In genomic region chr17:29031085-29031711, GRCm38 (mm10) we compare ENCODE assay signal across 8 mouse cellular contexts. TPM values are rescaled to one million over a fixed set of nuclear protein-coding genes. Genes with fewer than 3 reads are reported as not detected.
DNase-seq lines count a peak whose midpoint lies in the region; ATAC-seq and TF ChIP-seq lines count a peak whose summit lies in the region.
"Not testable (repeated sequence)": the region's sequence is repeated elsewhere in the genome, so short reads cannot be mapped to it uniquely, and the experiment has no call there.

No protein-coding gene starts in this region.

- H3K4me2 ChIP-seq in hindbrain, embryonic 15.5 days, result peak overlapping the region; percentile 84
- peak overlapping the region; percentile 67 for H3K4me2 ChIP-seq in kidney, postnatal 0 days (ENCODE audit: low read length)
- peak overlapping the region; percentile 95 for H3K4me2 ChIP-seq in liver, embryonic 14.5 days (ENCODE audit: low read depth)
- H3K4me2 ChIP-seq in midbrain, embryonic 12.5 days (replicated peaks), result peak overlapping the region; percentile 63

- WGBS in heart, embryonic 10.5 days, result 66% methylated on average over 7 of the region's 7 CpGs
- WGBS in hindbrain, embryonic 15.5 days, result 54% methylated on average over 7 of the region's 7 CpGs
- WGBS in kidney, postnatal 0 days, result 33% methylated on average over 7 of the region's 7 CpGs
- WGBS in liver, embryonic 14.5 days (ENCODE audit: insufficient replicate concordance), result 49% methylated on average over 7 of the region's 7 CpGs
- 60% methylated on average over 7 of the region's 7 CpGs for WGBS in midbrain, embryonic 12.5 days
- WGBS in spleen, adult 2 months, result 58% methylated on average over 7 of the region's 7 CpGs

- H3K4me1 ChIP-seq in ES-E14 (ENCODE audit: control insufficient read depth in 2 of 2, insufficient read depth in 2 of 2, low read length in 2 of 2, poor library complexity in 1 of 2); embryonic fibroblast, embryonic 13.5 days (ENCODE audit: control insufficient read depth, insufficient read depth, low read length); heart, embryonic 10.5 days; kidney, postnatal 0 days (replicated peaks; ENCODE audit: insufficient read depth, low read length); spleen, adult 2 months (ENCODE audit: control insufficient read depth, insufficient read depth, insufficient read length): not testable (repeated sequence)
- peaks cover 26% of the 10 kb centered on the region for H3K4me1 ChIP-seq in hindbrain, embryonic 15.5 days (replicated peaks)
- peaks cover 7 to 13% of the 10 kb centered on the region in 2 experiments; a peak in 3 of 4 replicates for H3K4me1 ChIP-seq in liver, embryonic 14.5 days (replicated peaks; ENCODE audit: control insufficient read depth in 2 of 2, insufficient read depth in 2 of 2, low read length in 1 of 2)
- peaks cover 21% of the 10 kb centered on the region for H3K4me1 ChIP-seq in midbrain, embryonic 12.5 days

- H3K9ac ChIP-seq in ES-E14 (ENCODE audit: insufficient read depth, low read depth, low read length, poor library complexity, severe bottlenecking), result peak overlapping the region; percentile 96; the same call in 1 of the 2 replicates
- peak overlapping the region; percentile 89 for H3K9ac ChIP-seq in hindbrain, embryonic 15.5 days
- H3K9ac ChIP-seq in kidney, postnatal 0 days (ENCODE audit: low read depth, low read length), result peak overlapping the region; percentile 96
- peak overlapping the region; percentile 99 for H3K9ac ChIP-seq in liver, embryonic 14.5 days (replicated peaks)
- H3K9ac ChIP-seq in midbrain, embryonic 12.5 days (replicated peaks), result peak overlapping the region; percentile 89

- in situ Hi-C loops in ES-E14 (cut with MboI; ENCODE audit: low sequenced_read_pairs in 2 of 2, unreplicated experiment in 2 of 2), result not testable (repeated sequence)

- ATAC-seq in hindbrain, embryonic 15.5 days (ENCODE audit: low FRiP score, low read depth); kidney, postnatal 0 days (replicated peaks; ENCODE audit: low FRiP score, low read depth); liver, embryonic 14.5 days (ENCODE audit: insufficient read depth); midbrain, embryonic 12.5 days (ENCODE audit: low FRiP score, low read depth): not testable (repeated sequence)

- H3K36me3 ChIP-seq in ES-E14 (ENCODE audit: control insufficient read depth, insufficient read depth, low read length, poor library complexity, severe bottlenecking); heart, embryonic 10.5 days; hindbrain, embryonic 15.5 days; kidney, postnatal 0 days (ENCODE audit: insufficient read depth, low read length); midbrain, embryonic 12.5 days; spleen, adult 2 months (ENCODE audit: control insufficient read depth, insufficient read depth, low read length): not testable (repeated sequence)
- peaks cover 21% of the 10 kb centered on the region for H3K36me3 ChIP-seq in liver, embryonic 14.5 days (replicated peaks; ENCODE audit: control insufficient read depth, insufficient read depth, low read depth)

- H3K9me3 ChIP-seq in ES-E14 (ENCODE audit: control insufficient read depth, insufficient read depth, low read depth, low read length); heart, embryonic 10.5 days; hindbrain, embryonic 15.5 days; kidney, postnatal 0 days (replicated peaks; ENCODE audit: low read length); liver, embryonic 14.5 days (ENCODE audit: control insufficient read depth, low read length); midbrain, embryonic 12.5 days: not testable (repeated sequence)

- not testable (repeated sequence) for TF ChIP-seq EP300 in liver, embryonic 14.5 days (IDR thresholded peaks at IDR 0.05; ENCODE audit: low read depth)

- not testable (repeated sequence) for TF ChIP-seq CTCF in embryonic fibroblast, embryonic 13.5 days (IDR thresholded peaks at IDR 0.05; ENCODE audit: borderline replicate concordance, insufficient read depth, low read length); kidney, postnatal 0 days (IDR thresholded peaks at IDR 0.05; ENCODE audit: low read depth); liver, embryonic 14.5 days (IDR thresholded peaks at IDR 0.05; ENCODE audit: low read depth); spleen, adult 2 months (IDR thresholded peaks at IDR 0.05; ENCODE audit: extremely low read depth, insufficient read depth, insufficient read length, insufficient replicate concordance)

- not testable (repeated sequence) for H3K27me3 ChIP-seq in heart, embryonic 10.5 days (ENCODE audit: insufficient read depth, poor library complexity, severe bottlenecking); hindbrain, embryonic 15.5 days; kidney, postnatal 0 days (ENCODE audit: insufficient read depth, low read length); liver, embryonic 14.5 days (ENCODE audit: control insufficient read depth, insufficient read depth, low read length); midbrain, embryonic 12.5 days; spleen, adult 2 months (ENCODE audit: control insufficient read depth, insufficient read depth, low read length)

- peak overlapping the region; percentile 98; the same call in 1 of the 2 replicates for H3K27ac ChIP-seq in ES-E14 (ENCODE audit: insufficient read depth, low read depth, low read length, poor library complexity, severe bottlenecking)
- peak overlapping the region; percentile 74; the same call in 1 of the 2 replicates for H3K27ac ChIP-seq in embryonic fibroblast, embryonic 13.5 days (ENCODE audit: insufficient read depth, low read length)
- H3K27ac ChIP-seq in heart, embryonic 10.5 days, result peak overlapping the region; percentile 99
- peak overlapping the region; percentile 98 for H3K27ac ChIP-seq in hindbrain, embryonic 15.5 days (replicated peaks)
- peak overlapping the region; percentile 99 for H3K27ac ChIP-seq in kidney, postnatal 0 days
- H3K27ac ChIP-seq in liver, embryonic 14.5 days, result peak overlapping the region; percentile 95
- peak overlapping the region; percentile 98 for H3K27ac ChIP-seq in midbrain, embryonic 12.5 days (replicated peaks)
- peak overlapping the region; percentile 96 for H3K27ac ChIP-seq in spleen, adult 2 months (ENCODE audit: insufficient read depth, low read length)

- not testable (repeated sequence) for TF ChIP-seq POLR2A in embryonic fibroblast, embryonic 13.5 days (IDR thresholded peaks at IDR 0.05; ENCODE audit: low read depth, low read length); spleen, adult 2 months (IDR thresholded peaks at IDR 0.05; ENCODE audit: low read depth, low read length)

- peak overlapping the region; percentile 84 to 90; a peak in 3 of 4 replicates for H3K4me3 ChIP-seq in ES-E14 (ENCODE audit: insufficient read depth in 1 of 2, low read depth in 1 of 2, low read length in 2 of 2, poor library complexity in 1 of 2, severe bottlenecking in 1 of 2)
- H3K4me3 ChIP-seq in embryonic fibroblast, embryonic 13.5 days (ENCODE audit: insufficient read depth, low read length), result peak overlapping the region; percentile 67; the same call in 1 of the 2 replicates
- H3K4me3 ChIP-seq in heart, embryonic 10.5 days, result peak overlapping the region; percentile 87
- peak overlapping the region; percentile 67 for H3K4me3 ChIP-seq in hindbrain, embryonic 15.5 days
- peak overlapping the region; percentile 88 for H3K4me3 ChIP-seq in kidney, postnatal 0 days (replicated peaks; ENCODE audit: low read depth, low read length)
- peak overlapping the region; percentile 86 to 98 for H3K4me3 ChIP-seq in liver, embryonic 14.5 days (ENCODE audit: insufficient read depth in 1 of 2, low read depth in 2 of 2, low read length in 2 of 2)
- peak overlapping the region; percentile 77 for H3K4me3 ChIP-seq in midbrain, embryonic 12.5 days
- H3K4me3 ChIP-seq in spleen, adult 2 months (ENCODE audit: extremely low read depth, insufficient read depth, insufficient read length), result peak overlapping the region; percentile 80; the same call in 1 of the 2 replicates

- not testable (repeated sequence) for DNase-seq in ES-E14 (ENCODE audit: low read depth, low spot score); heart, embryonic 10.5 days (ENCODE audit: low spot score); kidney, postnatal 0 days (ENCODE audit: low spot score); liver, embryonic 14.5 days (ENCODE audit: low read depth in 3 of 3, low spot score in 3 of 3); spleen, adult 2 months (ENCODE audit: low read depth in 1 of 2, low spot score in 2 of 2)

RNA-seq across cellular contexts. Expression of gene Srsf3, which starts 1.2 kb away (rescaled TPM):
- total RNA-seq in ES-E14 (2012; rRNA removed), result 317 and 391 TPM in 2 replicates
- 253 and 262 TPM in 2 replicates for polyA plus RNA-seq in embryonic fibroblast, embryonic 13.5 days (2011; ENCODE audit: insufficient read length, low read depth, missing spikeins)
- 433 and 498 TPM in 2 replicates for polyA plus RNA-seq in heart, embryonic 10.5 days (2016; fragmentation: Nextera tagmentation; extraction: Ambion mirVana)
- polyA plus RNA-seq in hindbrain, embryonic 15.5 days (2015; fragmentation: Nextera tagmentation; extraction: Ambion mirVana), result 411 and 428 TPM in 2 replicates
- polyA plus RNA-seq in kidney, postnatal 0 days (2015; fragmentation: Nextera tagmentation; extraction: Ambion mirVana), result 456 and 496 TPM in 2 replicates
- 91.1 and 123 TPM in 2 replicates for polyA plus RNA-seq in liver, embryonic 14.5 days (2012; rRNA removed)
- polyA plus RNA-seq in liver, embryonic 14.5 days (2014; fragmentation: Nextera tagmentation; extraction: Ambion mirVana), result 269 and 272 TPM in 2 replicates
- 730 and 734 TPM in 2 replicates for polyA plus RNA-seq in midbrain, embryonic 12.5 days (2016; fragmentation: Nextera tagmentation; extraction: Ambion mirVana)
- 189 and 210 TPM in 2 replicates for polyA plus RNA-seq in spleen, adult 2 months (2012; rRNA removed)

RNA-seq across cellular contexts. Expression of gene Stk38, which starts 23.4 kb away (rescaled TPM):
- 78.0 and 85.7 TPM in 2 replicates for total RNA-seq in ES-E14 (2012; rRNA removed)
- 89.4 and 102 TPM in 2 replicates for polyA plus RNA-seq in embryonic fibroblast, embryonic 13.5 days (2011; ENCODE audit: insufficient read length, low read depth, missing spikeins)
- polyA plus RNA-seq in heart, embryonic 10.5 days (2016; fragmentation: Nextera tagmentation; extraction: Ambion mirVana), result 92.2 and 93.7 TPM in 2 replicates
- polyA plus RNA-seq in hindbrain, embryonic 15.5 days (2015; fragmentation: Nextera tagmentation; extraction: Ambion mirVana), result 83.0 and 88.0 TPM in 2 replicates
- polyA plus RNA-seq in kidney, postnatal 0 days (2015; fragmentation: Nextera tagmentation; extraction: Ambion mirVana), result 58.8 and 66.9 TPM in 2 replicates
- polyA plus RNA-seq in liver, embryonic 14.5 days (2012; rRNA removed), result 24.5 and 31.8 TPM in 2 replicates
- 29.2 and 32.7 TPM in 2 replicates for polyA plus RNA-seq in liver, embryonic 14.5 days (2014; fragmentation: Nextera tagmentation; extraction: Ambion mirVana)
- polyA plus RNA-seq in midbrain, embryonic 12.5 days (2016; fragmentation: Nextera tagmentation; extraction: Ambion mirVana), result 150 and 151 TPM in 2 replicates
- polyA plus RNA-seq in spleen, adult 2 months (2012; rRNA removed), result 119 and 149 TPM in 2 replicates

RNA-seq across cellular contexts. Expression of gene Cdkn1a, which starts 59.6 kb away (rescaled TPM):
- 17.8 and 32.3 TPM in 2 replicates for total RNA-seq in ES-E14 (2012; rRNA removed)
- 453 and 677 TPM in 2 replicates for polyA plus RNA-seq in embryonic fibroblast, embryonic 13.5 days (2011; ENCODE audit: insufficient read length, low read depth, missing spikeins)
- 31.3 and 33.1 TPM in 2 replicates for polyA plus RNA-seq in heart, embryonic 10.5 days (2016; fragmentation: Nextera tagmentation; extraction: Ambion mirVana)
- polyA plus RNA-seq in hindbrain, embryonic 15.5 days (2015; fragmentation: Nextera tagmentation; extraction: Ambion mirVana), result 109 and 115 TPM in 2 replicates
- polyA plus RNA-seq in kidney, postnatal 0 days (2015; fragmentation: Nextera tagmentation; extraction: Ambion mirVana), result 125 and 136 TPM in 2 replicates
- 2.6 and 3.0 TPM in 2 replicates for polyA plus RNA-seq in liver, embryonic 14.5 days (2012; rRNA removed)
- 6.5 and 7.0 TPM in 2 replicates for polyA plus RNA-seq in liver, embryonic 14.5 days (2014; fragmentation: Nextera tagmentation; extraction: Ambion mirVana)
- polyA plus RNA-seq in midbrain, embryonic 12.5 days (2016; fragmentation: Nextera tagmentation; extraction: Ambion mirVana), result 23.5 and 24.8 TPM in 2 replicates
- 7.6 and 8.0 TPM in 2 replicates for polyA plus RNA-seq in spleen, adult 2 months (2012; rRNA removed)
